Mouse (Mus musculus) small intestine, adult 2 months (tissue): ENCODE measurements at regions not wholly inside any gene's neighbourhood (a gene's known extent, or its start where the extent isn't known, plus 50 kb on each side); places are given as distances from the start of the nearest gene placed in this dataset.

ENCODE experiments used
- H3K27ac ChIP-seq: fragments of 200-500 bp; 2 replicates; pipeline ENCODE4 v1.5.1; 2012; ENCODE audit warnings: low read depth, low read length, control low read depth, inconsistent platforms; ENCODE audit not compliant: insufficient read depth
- H3K27me3 ChIP-seq: fragments of 200-500 bp; 2 replicates; pipeline ENCODE4 v1.6.1; 2012; ENCODE audit warnings: mild to moderate bottlenecking, moderate library complexity, low read length, inconsistent platforms; ENCODE audit not compliant: control insufficient read depth, insufficient read depth
- H3K36me3 ChIP-seq: fragments of 200-500 bp; 2 replicates; pipeline ENCODE4 v1.6.1; 2012; ENCODE audit warnings: mild to moderate bottlenecking, low read length, control low read depth, inconsistent platforms; ENCODE audit not compliant: control insufficient read depth, insufficient read depth
- H3K4me1 ChIP-seq: fragments of 200-500 bp; 2 replicates; pipeline ENCODE4 v1.6.1; 2012; ENCODE audit warnings: low read length, inconsistent platforms, mixed read lengths; ENCODE audit not compliant: control insufficient read depth, insufficient read depth, insufficient read length
- H3K4me3 ChIP-seq: fragments of 200-500 bp; 2 replicates; pipeline ENCODE4 v1.5.1; 2012; ENCODE audit warnings: low read depth, mild to moderate bottlenecking, control low read depth, inconsistent platforms, low read length, moderate library complexity
- CTCF ChIP-seq: fragments of 200-500 bp; IDR thresholded peaks from 2 replicates; pipeline ENCODE4 v1.5.1; 2012; ENCODE audit warnings: low read depth, mild to moderate bottlenecking, control low read depth, inconsistent platforms, low read length, moderate library complexity, mixed read lengths; ENCODE audit not compliant: insufficient replicate concordance, insufficient read length; ENCODE audit errors: extremely low read depth
- POLR2A ChIP-seq: fragments of 200-500 bp; IDR thresholded peaks from 2 replicates; pipeline ENCODE4 v1.6.1; 2012; ENCODE audit warnings: low read depth, mild to moderate bottlenecking, control low read depth, inconsistent platforms, low read length, moderate library complexity
- WGBS: fragments of 180-500 bp; shearing (Covaris S2); methylation state at CpG from one replicate; pipeline ENCODE4 v1.1.7; 2018; 5-methylcytosine and 5-hydroxymethylcytosine counted together

GRCm38 (mm10) chr13:110893909-110894308 is 360.9 kb upstream of the Actbl2 start:
- H3K27ac ChIP-seq, result no peak overlapping the region
- H3K27me3 ChIP-seq, result no peaks in the 10 kb centered on the region
- WGBS, result 78% methylated on average over 6 of the region's 6 CpGs
- no peak overlapping the region for H3K4me3 ChIP-seq
- TF ChIP-seq CTCF, result no peak
- TF ChIP-seq POLR2A, result no peak
- H3K36me3 ChIP-seq, result no peaks in the 10 kb centered on the region
- no peaks in the 10 kb centered on the region for H3K4me1 ChIP-seq

- TF ChIP-seq POLR2A, result no peak
- no peak for TF ChIP-seq CTCF
- Histone ChIP-seq H3K27me3 (no peaks in the 10 kb centered on the region), H3K27ac (no peak overlapping the region), H3K4me3 (no peak overlapping the region), H3K4me1 (no peaks in the 10 kb centered on the region), H3K36me3 (no peaks in the 10 kb centered on the region)
- 83% methylated on average over 6 of the region's 6 CpGs for WGBS
Measured at GRCm38 (mm10) chr13:110895349-110895748, 359.5 kb upstream of the Actbl2 start.

GRCm38 (mm10) chr13:110895900-110896299 is 358.9 kb upstream of the Actbl2 start:
- WGBS, result 74% methylated on average over 8 of the region's 8 CpGs
- no peaks in the 10 kb centered on the region for H3K4me1 ChIP-seq
- TF ChIP-seq POLR2A (no peak), CTCF (no peak)
- no peak overlapping the region for H3K4me3 ChIP-seq
- no peak overlapping the region for H3K27ac ChIP-seq
- H3K27me3 ChIP-seq, result no peaks in the 10 kb centered on the region
- no peaks in the 10 kb centered on the region for H3K36me3 ChIP-seq

GRCm38 (mm10) chr13:110897621-110898020 is 357.2 kb upstream of the Actbl2 start:
- no peak for TF ChIP-seq POLR2A
- no peak for TF ChIP-seq CTCF
- 67% methylated on average over 4 of the region's 4 CpGs for WGBS
- no peak overlapping the region for H3K4me3 ChIP-seq
- peaks cover 3% of the 10 kb centered on the region; the same call in 1 of the 2 replicates for H3K4me1 ChIP-seq
- no peaks in the 10 kb centered on the region for H3K27me3 ChIP-seq
- H3K27ac ChIP-seq, result no peak overlapping the region
- H3K36me3 ChIP-seq, result no peaks in the 10 kb centered on the region

GRCm38 (mm10) chr13:110902994-110903644 is 351.7 kb upstream of the Actbl2 start:
- Histone ChIP-seq H3K4me3 (no peak overlapping the region), H3K4me1 (peaks cover 9% of the 10 kb centered on the region; the same call in 1 of the 2 replicates), H3K27ac (peak overlapping the region; percentile 71), H3K27me3 (no peaks in the 10 kb centered on the region), H3K36me3 (no peaks in the 10 kb centered on the region)
- 24% methylated on average over 7 of the region's 7 CpGs for WGBS
- TF ChIP-seq CTCF (no peak), POLR2A (no peak)

- WGBS, result 54% methylated on average over 6 of the region's 6 CpGs
- Histone ChIP-seq H3K4me1 (peaks cover 8% of the 10 kb centered on the region; the same call in 1 of the 2 replicates), H3K36me3 (no peaks in the 10 kb centered on the region), H3K27me3 (no peaks in the 10 kb centered on the region), H3K27ac (no peak overlapping the region), H3K4me3 (no peak overlapping the region)
- TF ChIP-seq CTCF (no peak), POLR2A (no peak)
Measured at GRCm38 (mm10) chr13:110907319-110907955, 347.4 kb upstream of the Actbl2 start.

- Histone ChIP-seq H3K4me3 (no peak overlapping the region), H3K27me3 (no peaks in the 10 kb centered on the region), H3K36me3 (no peaks in the 10 kb centered on the region), H3K4me1 (0 out of 2 replicates have a peak, but pooled peaks cover 2% of the 10 kb centered on the region), H3K27ac (no peak overlapping the region)
- TF ChIP-seq POLR2A (no peak), CTCF (no peak)
- 76% methylated on average over 7 of the region's 7 CpGs for WGBS
Measured at GRCm38 (mm10) chr13:110911866-110912265, 342.9 kb upstream of the Actbl2 start.
